Mouse (Mus musculus): ENCODE measurements around the gene Ambra1. TPM values are rescaled to one million over a fixed set of nuclear protein-coding genes. Genes with fewer than 3 reads are reported as not detected.

The Ambra1 gene
- polyA plus RNA-seq, 1 experiment = 37.9 TPM

DNA sequence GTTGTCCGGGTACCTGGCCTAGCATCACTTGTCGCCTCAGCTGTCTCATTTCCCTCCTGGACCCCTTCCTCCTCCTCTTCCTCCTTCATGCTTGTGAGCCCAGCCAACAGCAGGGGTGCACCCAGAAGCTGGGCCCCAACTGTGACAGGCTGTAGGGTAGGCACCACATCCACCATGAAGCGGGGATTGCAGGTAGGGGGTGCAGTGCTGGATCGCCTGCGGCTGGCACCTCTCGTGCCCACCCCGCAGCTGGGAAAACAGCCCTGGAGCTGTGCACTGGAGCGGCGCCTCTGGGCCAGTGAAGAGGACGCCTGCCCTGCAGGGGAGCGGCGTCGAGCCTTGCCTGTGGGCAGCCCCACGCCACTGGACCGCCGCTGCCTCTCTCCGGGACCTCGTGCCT lies 215.5 kb downstream of the Ambra1 start, which contains the start of gene Gm9821:
TSS of gene Gm9821 (plus strand) at position 221 of the 400 bp plus-strand sequence.
- H3K27ac ChIP-seq (ENCODE audit: insufficient read depth, low read length) = peak within 1 kb of the TSS; percentile 52
- TF ChIP-seq CTCF (IDR thresholded peaks at IDR 0.05; ENCODE audit: borderline replicate concordance, insufficient read depth, low read depth, low read length) (no peak), POLR2A (IDR thresholded peaks at IDR 0.05; ENCODE audit: borderline replicate concordance, insufficient read depth, low read length) (no peak)
- no peak for DNase-seq
- H3K4me3 ChIP-seq (replicated peaks; ENCODE audit: insufficient read depth, low read depth, low read length) = no peak within 1 kb of the TSS
- H3K27me3 ChIP-seq (ENCODE audit: control insufficient read depth, insufficient read depth, low read length) = no peaks in the 10 kb centered on the region
- WGBS = 54% methylated on average over 18 of the region's 18 CpGs
- H3K4me1 ChIP-seq (ENCODE audit: control insufficient read depth, insufficient read depth, low read length) = peaks cover 70% of the 10 kb centered on the region

DNA sequence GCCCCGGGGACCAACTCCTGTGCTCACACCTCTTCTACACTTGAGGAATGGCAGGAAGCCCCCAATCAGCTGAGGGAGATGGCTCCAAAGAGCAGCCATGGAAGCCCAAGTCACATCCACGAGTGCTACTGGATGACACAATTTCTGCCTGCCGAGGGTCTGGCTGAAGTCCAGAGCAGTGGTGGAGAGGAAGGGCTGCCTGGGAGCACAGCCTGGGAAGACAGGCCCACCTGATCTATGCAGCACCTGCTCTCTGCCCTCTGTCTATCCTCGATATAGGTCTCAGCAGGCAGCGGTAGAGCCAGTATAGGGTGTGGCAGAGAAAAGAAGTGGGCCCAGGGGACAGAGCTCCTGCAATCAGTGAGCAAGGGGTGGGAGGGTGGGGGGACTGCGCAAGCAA lies 216.9 kb downstream of the Ambra1 start:
- H3K27ac ChIP-seq (ENCODE audit: insufficient read depth, low read length) = peak overlapping the region; percentile 52
- H3K4me1 ChIP-seq (ENCODE audit: control insufficient read depth, insufficient read depth, low read length) = peaks cover 71% of the 10 kb centered on the region
- DNase-seq = peak; percentile 64
- TF ChIP-seq POLR2A (IDR thresholded peaks at IDR 0.05; ENCODE audit: borderline replicate concordance, insufficient read depth, low read length) (no peak), CTCF (IDR thresholded peaks at IDR 0.05; ENCODE audit: borderline replicate concordance, insufficient read depth, low read depth, low read length) (no peak)
- no peaks in the 10 kb centered on the region for H3K27me3 ChIP-seq (ENCODE audit: control insufficient read depth, insufficient read depth, low read length)
- WGBS = 14% methylated on average over 6 of the region's 6 CpGs
- no peak overlapping the region for H3K4me3 ChIP-seq (replicated peaks; ENCODE audit: insufficient read depth, low read depth, low read length)

DNA sequence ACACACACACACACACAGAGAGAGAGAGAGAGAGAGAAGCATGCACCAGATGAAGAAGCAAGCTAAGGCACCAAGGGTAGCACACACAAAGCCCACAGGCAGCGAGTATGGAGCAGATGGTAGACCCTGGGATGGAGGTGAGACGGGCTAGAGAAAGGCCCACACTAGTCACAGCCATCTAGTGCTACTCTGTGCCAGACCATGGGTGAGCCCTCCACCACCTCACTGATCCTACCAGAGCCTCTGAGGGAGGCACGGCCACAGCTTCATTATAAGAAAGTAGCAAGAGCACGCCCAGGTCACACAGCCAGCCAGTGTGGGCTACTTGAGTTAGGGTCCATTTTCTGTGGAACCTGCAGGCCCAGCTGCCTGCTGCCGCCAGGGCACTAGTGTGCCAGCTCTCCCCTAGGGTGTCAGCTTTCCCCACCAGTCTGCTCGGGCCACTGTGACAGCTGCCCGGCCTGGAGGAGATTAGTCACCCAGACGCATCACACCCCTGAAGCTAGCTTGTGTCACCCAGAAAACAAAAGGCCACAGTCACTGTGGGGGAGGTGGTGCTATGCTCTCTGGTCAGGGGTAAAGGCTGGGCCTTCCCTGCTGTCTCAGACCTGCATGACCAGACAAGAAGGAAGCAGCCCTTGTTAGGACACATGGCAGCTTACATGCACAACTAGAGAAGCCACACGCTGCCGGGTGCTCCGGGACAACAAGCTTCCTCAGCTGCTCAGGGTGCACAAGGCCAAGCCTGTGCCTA lies 217.6 kb downstream of the Ambra1 start:
- H3K27me3 ChIP-seq (ENCODE audit: control insufficient read depth, insufficient read depth, low read length) = no peaks in the 10 kb centered on the region
- peak overlapping the region; percentile 25 for H3K4me3 ChIP-seq (replicated peaks; ENCODE audit: insufficient read depth, low read depth, low read length)
- peak; percentile 68 to 76 for DNase-seq
- WGBS = 9% methylated on average over 11 of the region's 11 CpGs
- peak overlapping the region; percentile 98 for H3K27ac ChIP-seq (ENCODE audit: insufficient read depth, low read length)
- H3K4me1 ChIP-seq (ENCODE audit: control insufficient read depth, insufficient read depth, low read length) = peaks cover 75% of the 10 kb centered on the region
- TF ChIP-seq CTCF (IDR thresholded peaks at IDR 0.05; ENCODE audit: borderline replicate concordance, insufficient read depth, low read depth, low read length) (no peak), POLR2A (IDR thresholded peaks at IDR 0.05; ENCODE audit: borderline replicate concordance, insufficient read depth, low read length) (no peak)

DNA sequence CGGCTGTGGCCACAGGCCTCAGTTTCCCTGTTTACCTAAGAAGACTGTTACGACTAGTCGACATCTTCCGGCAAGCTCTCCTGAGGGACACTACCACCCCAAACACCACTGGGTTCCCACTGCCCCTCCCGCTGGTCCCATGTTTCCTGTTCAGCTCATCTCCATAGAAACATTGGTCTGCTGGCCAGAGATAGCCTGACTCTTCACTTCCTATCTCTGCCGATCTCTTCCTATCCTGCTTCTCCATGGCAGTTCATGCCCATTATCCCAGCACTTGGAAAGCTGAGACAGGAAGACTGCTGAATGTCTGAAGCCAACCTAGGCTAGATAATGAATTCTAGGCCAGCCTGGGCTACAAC lies 218.2 kb downstream of the Ambra1 start:
- H3K27ac ChIP-seq (ENCODE audit: insufficient read depth, low read length) = peak overlapping the region; percentile 98
- H3K4me3 ChIP-seq (replicated peaks; ENCODE audit: insufficient read depth, low read depth, low read length) = peak overlapping the region; percentile 11

DNA sequence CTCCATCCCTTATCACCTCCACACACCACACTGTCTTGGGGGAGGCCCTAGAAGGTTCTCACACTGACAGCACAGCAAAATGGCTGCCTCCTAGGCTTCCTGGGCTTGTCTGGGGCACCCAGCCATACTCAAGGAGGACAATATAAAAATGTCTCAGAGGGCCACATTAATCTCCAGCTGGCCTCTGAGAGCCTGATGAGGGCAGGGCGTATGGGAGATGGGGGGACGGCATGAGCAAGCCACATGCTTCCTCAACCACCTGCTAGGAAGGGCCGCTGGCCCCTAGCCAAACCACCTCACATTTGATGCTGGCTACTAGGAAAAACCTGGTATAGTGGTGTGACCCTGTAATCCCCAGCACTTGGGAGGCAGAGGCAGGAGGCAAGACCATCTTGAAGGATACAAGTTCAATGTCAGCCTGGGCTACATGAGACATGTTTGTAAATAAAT lies 218.9 kb downstream of the Ambra1 start:
- Histone ChIP-seq H3K4me1 (ENCODE audit: control insufficient read depth, insufficient read depth, low read length) (peaks cover 80% of the 10 kb centered on the region), H3K4me3 (replicated peaks; ENCODE audit: insufficient read depth, low read depth, low read length) (no peak overlapping the region), H3K27ac (ENCODE audit: insufficient read depth, low read length) (peak overlapping the region; percentile 98), H3K27me3 (ENCODE audit: control insufficient read depth, insufficient read depth, low read length) (no peaks in the 10 kb centered on the region)
- peak; percentile 56 to 62 for DNase-seq
- WGBS = 24% methylated on average over 3 of the region's 3 CpGs
- no peak for TF ChIP-seq CTCF (IDR thresholded peaks at IDR 0.05; ENCODE audit: borderline replicate concordance, insufficient read depth, low read depth, low read length)

More for the DNA sequence above, 218.2 kb downstream of the Ambra1 start:
- TF ChIP-seq POLR2A (IDR thresholded peaks at IDR 0.05; ENCODE audit: borderline replicate concordance, insufficient read depth, low read length) (no peak), CTCF (IDR thresholded peaks at IDR 0.05; ENCODE audit: borderline replicate concordance, insufficient read depth, low read depth, low read length) (no peak)
- peaks cover 77% of the 10 kb centered on the region for H3K4me1 ChIP-seq (ENCODE audit: control insufficient read depth, insufficient read depth, low read length)
- H3K27me3 ChIP-seq (ENCODE audit: control insufficient read depth, insufficient read depth, low read length) = no peaks in the 10 kb centered on the region
- no peak for DNase-seq
- WGBS = 48% methylated on average over 6 of the region's 6 CpGs

DNA sequence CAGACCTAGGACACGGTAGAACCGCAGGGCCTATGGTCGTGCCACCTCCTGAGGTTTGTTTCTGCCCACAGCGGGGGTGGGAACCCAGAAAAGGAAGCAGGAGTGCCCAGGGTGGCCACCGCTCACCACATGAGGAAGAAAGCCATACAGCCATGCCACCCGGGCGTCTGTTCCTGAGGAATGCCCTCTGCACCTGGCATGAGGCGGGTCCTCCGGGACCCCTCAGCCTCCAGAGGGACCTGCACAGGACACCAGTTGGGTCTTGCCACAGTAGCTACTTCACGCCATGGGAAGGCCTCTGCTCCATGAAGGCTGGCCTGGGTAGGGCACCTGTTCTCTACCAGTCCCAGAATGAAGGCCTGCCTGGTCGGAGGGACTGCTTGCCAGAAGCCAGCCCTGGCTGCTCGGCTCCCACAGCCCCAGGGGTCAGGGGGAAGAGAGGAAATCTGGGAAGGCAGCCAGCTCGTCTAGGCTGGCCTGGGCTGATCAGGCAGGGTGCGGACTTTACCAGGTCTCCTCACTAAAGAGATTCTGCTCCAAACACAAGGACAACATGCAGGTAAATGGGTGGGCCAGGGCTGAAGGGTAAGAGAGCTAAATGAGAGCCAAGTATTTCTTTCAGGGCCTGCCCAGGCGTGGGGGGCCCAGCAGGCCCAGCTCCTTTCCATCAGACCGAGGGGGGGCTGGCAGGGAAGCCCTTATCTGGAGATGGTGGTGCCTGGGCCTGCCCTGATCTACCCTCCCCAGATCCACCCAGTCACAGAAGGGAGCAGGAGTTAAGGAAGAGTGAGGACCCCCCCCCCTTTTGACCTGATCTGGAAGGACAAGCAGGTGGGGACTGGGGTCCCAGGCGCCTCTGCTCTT lies 219.7 kb downstream of the Ambra1 start:
- H3K4me3 ChIP-seq (replicated peaks; ENCODE audit: insufficient read depth, low read depth, low read length) = peak overlapping the region; percentile 48
- peak; percentile 80 to 86 for DNase-seq
- H3K4me1 ChIP-seq (ENCODE audit: control insufficient read depth, insufficient read depth, low read length) = peaks cover 76% of the 10 kb centered on the region
- TF ChIP-seq POLR2A (IDR thresholded peaks at IDR 0.05; ENCODE audit: borderline replicate concordance, insufficient read depth, low read length) (no peak), CTCF (IDR thresholded peaks at IDR 0.05; ENCODE audit: borderline replicate concordance, insufficient read depth, low read depth, low read length) (no peak)
- WGBS = 13% methylated on average over 17 of the region's 17 CpGs
- no peaks in the 10 kb centered on the region for H3K27me3 ChIP-seq (ENCODE audit: control insufficient read depth, insufficient read depth, low read length)
- peak overlapping the region; percentile 98 for H3K27ac ChIP-seq (ENCODE audit: insufficient read depth, low read length)

DNA sequence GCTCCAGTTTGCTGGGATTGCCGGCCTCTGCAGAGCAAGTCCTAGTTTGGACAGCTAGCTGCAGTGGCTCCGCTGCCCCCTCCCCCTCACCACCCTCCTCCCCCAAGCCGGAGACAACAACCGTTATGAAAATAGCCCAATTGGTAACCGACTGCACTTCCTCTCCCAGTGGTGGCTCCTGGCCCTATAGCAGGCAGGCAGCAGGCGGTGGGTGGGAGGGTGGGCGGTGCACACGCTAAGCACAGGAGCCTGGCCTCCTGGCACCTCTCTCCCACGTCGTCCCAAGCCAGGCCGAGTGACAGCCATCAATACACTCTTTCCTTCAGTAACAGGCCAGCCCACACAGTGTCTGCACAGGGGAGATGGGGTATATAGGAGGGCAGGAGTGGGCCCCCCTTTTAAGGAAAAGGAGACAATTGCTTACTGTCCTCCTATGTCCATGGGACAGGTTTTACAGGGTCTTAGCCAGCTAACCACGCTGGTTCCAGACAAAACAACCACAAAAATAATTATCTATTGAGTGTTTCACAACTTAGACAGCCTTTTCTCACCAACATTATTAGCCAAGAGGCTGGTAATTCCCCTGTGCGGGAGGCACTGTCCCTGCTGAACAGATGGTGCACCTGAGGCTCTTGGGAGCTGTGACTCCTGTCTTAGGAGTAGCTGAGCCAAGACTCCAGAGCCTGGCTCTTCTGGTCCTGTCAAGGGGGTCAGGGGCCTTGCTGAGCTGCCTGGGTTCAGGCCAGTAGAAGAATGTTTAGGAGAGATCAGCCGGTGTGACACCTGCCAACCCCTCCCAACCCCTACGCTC lies 220.5 kb downstream of the Ambra1 start:
- peak; percentile 84 to 93 for DNase-seq
- Histone ChIP-seq H3K27ac (ENCODE audit: insufficient read depth, low read length) (peak overlapping the region; percentile 98), H3K4me1 (ENCODE audit: control insufficient read depth, insufficient read depth, low read length) (peaks cover 75% of the 10 kb centered on the region), H3K27me3 (ENCODE audit: control insufficient read depth, insufficient read depth, low read length) (no peaks in the 10 kb centered on the region), H3K4me3 (replicated peaks; ENCODE audit: insufficient read depth, low read depth, low read length) (peak overlapping the region; percentile 48)
- TF ChIP-seq CTCF (IDR thresholded peaks at IDR 0.05; ENCODE audit: borderline replicate concordance, insufficient read depth, low read depth, low read length) (no peak), POLR2A (IDR thresholded peaks at IDR 0.05; ENCODE audit: borderline replicate concordance, insufficient read depth, low read length) (no peak)
- 3% methylated on average over 15 of the region's 15 CpGs for WGBS
